15 mouse cellular contexts compared by ENCODE assay signal in the genomic region with DNA sequence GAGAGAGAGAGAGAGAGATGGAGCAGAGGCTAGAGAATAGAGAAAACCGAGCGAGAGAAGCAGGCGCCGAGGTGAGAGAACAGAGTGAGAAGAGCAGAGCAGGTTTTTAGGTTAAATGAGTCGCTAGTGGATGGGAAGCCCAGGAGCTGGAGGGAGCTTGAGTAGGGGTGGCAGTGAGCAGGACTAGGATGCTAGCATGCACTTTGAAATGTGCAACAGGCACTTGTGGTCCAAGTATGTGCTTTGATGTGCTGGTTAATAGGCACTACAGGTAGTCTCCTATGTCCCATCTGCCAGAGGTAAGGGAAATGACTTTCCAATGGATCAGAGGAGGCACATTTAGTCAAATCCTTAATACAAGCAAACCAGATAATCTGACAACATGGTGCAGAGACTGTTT. TPM values are rescaled to one million over a fixed set of nuclear protein-coding genes. Genes with fewer than 3 reads are reported as not detected.
DNase-seq lines count a peak whose midpoint lies in the region; ATAC-seq and TF ChIP-seq lines count a peak whose summit lies in the region.
"Had no signal": no experiment of that assay in that cellular context is flagged by ENCODE, and none has a peak within 500 bp of the region (broad histone marks: within the 10 kb centered on the region; RNA-seq: fewer than 3 reads in every experiment).

No protein-coding gene starts in this region.

- peak overlapping the region; percentile 67 for H3K4me2 ChIP-seq in liver, postnatal 0 days (ENCODE audit: low read depth, low read length)
- no peak overlapping the region for H3K4me2 ChIP-seq in liver, embryonic 11.5 days
- H3K4me2 ChIP-seq: neural tube, embryonic 12.5 days had no signal

- ATAC-seq in liver, postnatal 0 days = no peak
- ATAC-seq in liver, embryonic 11.5 days (replicated peaks; ENCODE audit: low FRiP score) = no peak

- TF ChIP-seq EP300 in liver, postnatal 0 days (IDR thresholded peaks at IDR 0.05; ENCODE audit: low read depth) = no peak

- intact Hi-C loops in heart, postnatal 10 days (cut with DNase I) = no loop called here

- no peak overlapping the region for H3K27ac ChIP-seq in liver, postnatal 0 days (ENCODE audit: low read depth)
- no peak overlapping the region for H3K27ac ChIP-seq in liver, embryonic 11.5 days (ENCODE audit: low read depth, low read length)
- H3K27ac ChIP-seq: embryonic facial prominence, embryonic 10.5 days; hindbrain, embryonic 13.5 days; neural tube, embryonic 12.5 days had no signal

- WGBS in liver, postnatal 0 days (ENCODE audit: insufficient replicate concordance) = 56% methylated on average over 5 of the region's 5 CpGs
- 74% methylated on average over 5 of the region's 5 CpGs for WGBS in liver, embryonic 11.5 days

- no peak overlapping the region for H3K9ac ChIP-seq in liver, postnatal 0 days (replicated peaks)
- no peak overlapping the region for H3K9ac ChIP-seq in liver, embryonic 11.5 days (ENCODE audit: low read depth, low read length)
- H3K9ac ChIP-seq: hindbrain, embryonic 13.5 days; neural tube, embryonic 12.5 days had no signal

- DNase-seq in heart, adult 11 months = peak; percentile 64
- no peak for DNase-seq in heart, postnatal 10 days
- no peak for DNase-seq in liver, postnatal 0 days
- DNase-seq in liver, embryonic 11.5 days (ENCODE audit: low spot score) = no peak
- DNase-seq in A20 (ENCODE audit: low read depth, low spot score) = peak; percentile 75
- peak; percentile 39 for DNase-seq in induced T-regulatory cell, adult 2 months (ENCODE audit: low read depth)
- no peak for DNase-seq in frontal cortex, adult 2 months (ENCODE audit: extremely low spot score in 1 of 2, low spot score in 1 of 2)
- DNase-seq: cerebellum, adult 9-10 months; gastrocnemius, postnatal 10 days; liver; thymus, postnatal 25 days had no signal

- TF ChIP-seq CTCF in liver, postnatal 0 days (IDR thresholded peaks at IDR 0.05; ENCODE audit: low read depth) = no peak

- no peaks in the 10 kb centered on the region for H3K27me3 ChIP-seq in liver, postnatal 0 days (ENCODE audit: insufficient read depth, low read length)
- no peaks in the 10 kb centered on the region for H3K27me3 ChIP-seq in liver, embryonic 11.5 days (replicated peaks; ENCODE audit: control insufficient read depth, insufficient read depth, low read length)
- H3K27me3 ChIP-seq: neural tube, embryonic 12.5 days had no signal

- H3K4me3 ChIP-seq in liver, postnatal 0 days (ENCODE audit: low read depth, low read length) = no peak overlapping the region
- H3K4me3 ChIP-seq in liver, embryonic 11.5 days (ENCODE audit: low read depth, low read length) = no peak overlapping the region
- H3K4me3 ChIP-seq: embryonic facial prominence, embryonic 10.5 days; hindbrain, embryonic 13.5 days; neural tube, embryonic 12.5 days had no signal

- H3K4me1 ChIP-seq in liver, postnatal 0 days (ENCODE audit: insufficient read depth) = peaks cover 15% of the 10 kb centered on the region
- peaks cover 6% of the 10 kb centered on the region; the same call in 1 of the 2 replicates for H3K4me1 ChIP-seq in liver, embryonic 11.5 days (replicated peaks; ENCODE audit: control insufficient read depth, insufficient read depth, low read length)

- H3K36me3 ChIP-seq in liver, postnatal 0 days (replicated peaks; ENCODE audit: insufficient read depth, low read length) = no peaks in the 10 kb centered on the region
- H3K36me3 ChIP-seq in liver, embryonic 11.5 days (ENCODE audit: control insufficient read depth, insufficient read depth, low read length) = no peaks in the 10 kb centered on the region
- H3K36me3 ChIP-seq: embryonic facial prominence, embryonic 10.5 days; hindbrain, embryonic 13.5 days; neural tube, embryonic 12.5 days had no signal

- H3K9me3 ChIP-seq in liver, postnatal 0 days (ENCODE audit: low read length) = no peaks in the 10 kb centered on the region
- H3K9me3 ChIP-seq in liver, embryonic 11.5 days (ENCODE audit: control insufficient read depth, low read length) = no peaks in the 10 kb centered on the region
- H3K9me3 ChIP-seq: embryonic facial prominence, embryonic 10.5 days; hindbrain, embryonic 13.5 days; neural tube, embryonic 12.5 days had no signal

RNA-seq across cellular contexts. Expression of gene Fas, which starts 1.5 kb away (rescaled TPM):
- total RNA-seq in heart, postnatal 10 days (2021) = 10 to 100 TPM in 1 of 2 experiments, 1 to 10 TPM in 1; 5.4 to 10.6 TPM
- polyA plus RNA-seq in liver, postnatal 0 days (2015; fragmentation: Nextera tagmentation; extraction: Ambion mirVana) = 37.1 and 41.9 TPM in 2 replicates
- 1.2 and 1.6 TPM in 2 replicates for polyA plus RNA-seq in liver, embryonic 11.5 days (2014; fragmentation: Nextera tagmentation; extraction: Ambion mirVana)
- 1.3 and 2.0 TPM in 2 replicates for polyA plus RNA-seq in frontal cortex, adult 2 months (2012; rRNA removed)

RNA-seq across cellular contexts. Expression of gene Acta2, which starts 36.6 kb away (rescaled TPM):
- total RNA-seq in heart, postnatal 10 days (2021) = 100 to 1,000 TPM; 522 to 615 TPM
- 7.3 and 7.7 TPM in 2 replicates for polyA plus RNA-seq in liver, postnatal 0 days (2015; fragmentation: Nextera tagmentation; extraction: Ambion mirVana)
- 44.3 and 68.2 TPM in 2 replicates for polyA plus RNA-seq in liver, embryonic 11.5 days (2014; fragmentation: Nextera tagmentation; extraction: Ambion mirVana)
- 22.6 and 40.5 TPM in 2 replicates for polyA plus RNA-seq in frontal cortex, adult 2 months (2012; rRNA removed)
- total RNA-seq: common myeloid progenitor, adult 5-6 weeks had no signal

Comparison
In these comparisons a context has a peak if more than half of its experiments do, and no peak if none do; other contexts are left out.
1. DNase-seq: peak in heart, adult 11 months (single experiment), A20 (single experiment) and induced T-regulatory cell, adult 2 months (single experiment); none in heart, postnatal 10 days (0 of 2), liver, postnatal 0 days (single experiment), liver, embryonic 11.5 days (single experiment) and frontal cortex, adult 2 months (0 of 2).
2. RNA of gene Fas, which starts 1.5 kb away (polyA plus RNA-seq): 37.1 to 41.9 TPM in liver, postnatal 0 days; 1.2 to 1.6 TPM in liver, embryonic 11.5 days and 1.3 to 2.0 TPM in frontal cortex, adult 2 months; every median in the first group is over 10 times any median in the second.